Mouse (Mus musculus) forebrain, postnatal 0 days (tissue): ENCODE results near the gene Zscan2. TPM values are rescaled to one million over a fixed set of nuclear protein-coding genes. Genes with fewer than 3 reads are reported as not detected.

Source experiments
- ATAC-seq: fragments of 200-750 bp; cut with Nextera tagmentation; 2 replicates; pipeline ENCODE4 v1.8.0; 2017; ENCODE audit warnings: mild to moderate bottlenecking, moderate library complexity
- DNase-seq: peaks from one replicate; pipeline ENCODE4 v3.0.0-alpha.2; 2015
- H3K27ac ChIP-seq: fragments of 300-500 bp; sonication (generic); 2 replicates; pipeline ENCODE4 v1.5.1; 2014; ENCODE audit warnings: low read depth, mild to moderate bottlenecking, antibody characterized with exemption, low read length, moderate library complexity, mixed read lengths
- H3K27me3 ChIP-seq: fragments of 300-500 bp; sonication (generic); 2 replicates; pipeline ENCODE4 v1.6.1; 2014; ENCODE audit warnings: mild to moderate bottlenecking, low read length, mixed read lengths; ENCODE audit not compliant: insufficient read depth
- H3K36me3 ChIP-seq: fragments of 300-500 bp; sonication (generic); 2 replicates; pipeline ENCODE4 v1.6.1; 2014; ENCODE audit warnings: mild to moderate bottlenecking, moderate library complexity; ENCODE audit not compliant: insufficient read depth
- H3K4me1 ChIP-seq: fragments of 300-500 bp; sonication (generic); 2 replicates; pipeline ENCODE4 v1.6.1; 2014; ENCODE audit warnings: antibody characterized with exemption; ENCODE audit not compliant: insufficient read depth
- H3K4me2 ChIP-seq: fragments of 300-500 bp; sonication (generic); 2 replicates; pipeline ENCODE4 v1.6.1; 2014; ENCODE audit warnings: low read depth, mild to moderate bottlenecking, moderate library complexity
- H3K4me3 ChIP-seq: fragments of 300-500 bp; sonication (generic); 2 replicates; pipeline ENCODE4 v1.5.1; 2014; ENCODE audit warnings: low read depth, low read length, mixed read lengths
- H3K9ac ChIP-seq: fragments of 300-500 bp; sonication (generic); 2 replicates; pipeline ENCODE4 v1.6.1; 2014; ENCODE audit warnings: mild to moderate bottlenecking
- H3K9me3 ChIP-seq: fragments of 300-500 bp; sonication (generic); 2 replicates; pipeline ENCODE4 v1.6.1; 2016; ENCODE audit warnings: low read length
- CTCF ChIP-seq: sonication (generic); IDR thresholded peaks from 2 replicates; pipeline ENCODE4 v1.5.1; 2016; ENCODE audit warnings: antibody characterized with exemption, control low read depth, low read depth
- WGBS: fragments of 180-500 bp; shearing (Covaris S2); extraction: QIAGEN DNeasy Blood & Tissue Kit; methylation state at CpG from one replicate; pipeline ENCODE4 v1.1.7; 2014; 5-methylcytosine and 5-hydroxymethylcytosine counted together
- polyA plus RNA-seq: library from polyadenylated mRNA; unstranded; fragments of >200 nt; fragmentation: Nextera tagmentation; extraction: Ambion mirVana; gene quantifications from 2 replicates; pipeline ENCODE4 v1.2.1, GENCODE M21; 2015
- total RNA-seq: library from RNA; depleted of rRNA; stranded (reverse); fragments of >200 nt; gene quantifications from 2 replicates; pipeline ENCODE4 v1.2.3, GENCODE M21; 2014

Zscan2 gene
- total and polyA plus RNA-seq, 2 experiments from 2014 or later = 3.3 to 38.3 TPM

GRCm38 (mm10) chr7:80875727-80876126, 15.0 kb downstream of the Zscan2 start:
- ATAC-seq (peak; percentile 23; the same call in 1 of the 2 replicates), DNase-seq (peak; percentile 24)
- 0 out of 2 replicates have a peak, but pooled peaks have one; percentile 25 for TF ChIP-seq CTCF
- no peaks in the 10 kb centered on the region for H3K27me3 ChIP-seq
- H3K27ac ChIP-seq = no peak overlapping the region
- H3K4me3 ChIP-seq = no peak overlapping the region
- H3K4me2 ChIP-seq = no peak overlapping the region
- no peaks in the 10 kb centered on the region for H3K4me1 ChIP-seq
- peaks cover 54% of the 10 kb centered on the region for H3K36me3 ChIP-seq
- no peaks in the 10 kb centered on the region for H3K9me3 ChIP-seq
- WGBS = 33% methylated on average over 37 of the region's 37 CpGs
- H3K9ac ChIP-seq = no peak overlapping the region

- no peaks in the 10 kb centered on the region for H3K4me1 ChIP-seq
- 0 out of 2 replicates have a peak, but pooled peaks cover 2% of the 10 kb centered on the region for H3K36me3 ChIP-seq
- DNase-seq (peak; percentile 90), ATAC-seq (peak; percentile 98)
- H3K27me3 ChIP-seq = no peaks in the 10 kb centered on the region
- no peak overlapping the region for H3K27ac ChIP-seq
- TF ChIP-seq CTCF = peak; percentile 75
- H3K4me2 ChIP-seq = peak overlapping the region; percentile 51
- no peak overlapping the region for H3K9ac ChIP-seq
- 23% methylated on average over 14 of the region's 14 CpGs for WGBS
- H3K9me3 ChIP-seq = no peaks in the 10 kb centered on the region
- H3K4me3 ChIP-seq = peak overlapping the region; percentile 23
Measured at GRCm38 (mm10) chr7:80882830-80883505, 22.2 kb downstream of the Zscan2 start.

GRCm38 (mm10) chr7:80885666-80886065, 24.9 kb downstream of the Zscan2 start:
- ATAC-seq = no peak
- TF ChIP-seq CTCF = peak; percentile 48
- DNase-seq = no peak
- H3K9me3 ChIP-seq = no peaks in the 10 kb centered on the region
- H3K27me3 ChIP-seq = no peaks in the 10 kb centered on the region
- H3K4me3 ChIP-seq = no peak overlapping the region
- H3K36me3 ChIP-seq = peaks cover 6% of the 10 kb centered on the region
- 9% methylated on average over 1 of the region's 1 CpGs for WGBS
- H3K27ac ChIP-seq = no peak overlapping the region
- H3K4me1 ChIP-seq = no peaks in the 10 kb centered on the region
- H3K4me2 ChIP-seq = no peak overlapping the region
- H3K9ac ChIP-seq = no peak overlapping the region

GRCm38 (mm10) chr7:80888595-80888994, 27.9 kb downstream of the Zscan2 start:
- H3K4me2 ChIP-seq = no peak overlapping the region
- no peaks in the 10 kb centered on the region for H3K9me3 ChIP-seq
- 69% methylated on average over 7 of the region's 7 CpGs for WGBS
- ATAC-seq (peak; percentile 32), DNase-seq (peak; percentile 20)
- 0 out of 2 replicates have a peak, but pooled peaks have one; percentile 1 for TF ChIP-seq CTCF
- no peaks in the 10 kb centered on the region for H3K27me3 ChIP-seq
- H3K36me3 ChIP-seq = peaks cover 35% of the 10 kb centered on the region
- H3K4me3 ChIP-seq = no peak overlapping the region
- peak overlapping the region; percentile 62 for H3K27ac ChIP-seq
- no peak overlapping the region for H3K9ac ChIP-seq
- no peaks in the 10 kb centered on the region for H3K4me1 ChIP-seq

- WGBS = 40% methylated on average over 9 of the region's 9 CpGs
- no peak overlapping the region for H3K9ac ChIP-seq
- no peak overlapping the region for H3K4me3 ChIP-seq
- no peaks in the 10 kb centered on the region for H3K4me1 ChIP-seq
- H3K27me3 ChIP-seq = no peaks in the 10 kb centered on the region
- peak overlapping the region; percentile 62 for H3K27ac ChIP-seq
- peak; percentile 72 for DNase-seq
- peak; percentile 81 for ATAC-seq
- H3K36me3 ChIP-seq = peaks cover 40% of the 10 kb centered on the region
- H3K4me2 ChIP-seq = no peak overlapping the region
- H3K9me3 ChIP-seq = no peaks in the 10 kb centered on the region
- TF ChIP-seq CTCF = no peak
Measured at GRCm38 (mm10) chr7:80889021-80889511, 28.3 kb downstream of the Zscan2 start.

- DNase-seq = no peak
- no peak for TF ChIP-seq CTCF
- no peak overlapping the region for H3K4me3 ChIP-seq
- peak overlapping the region; percentile 62 for H3K27ac ChIP-seq
- ATAC-seq = no peak
- no peaks in the 10 kb centered on the region for H3K9me3 ChIP-seq
- no peaks in the 10 kb centered on the region for H3K27me3 ChIP-seq
- 83% methylated on average over 13 of the region's 13 CpGs for WGBS
- H3K9ac ChIP-seq = no peak overlapping the region
- no peaks in the 10 kb centered on the region for H3K4me1 ChIP-seq
- no peak overlapping the region for H3K4me2 ChIP-seq
- peaks cover 46% of the 10 kb centered on the region for H3K36me3 ChIP-seq
Measured at GRCm38 (mm10) chr7:80889841-80890241, 29.1 kb downstream of the Zscan2 start.

GRCm38 (mm10) chr7:80893086-80893752, 32.5 kb downstream of the Zscan2 start:
- H3K27me3 ChIP-seq = no peaks in the 10 kb centered on the region
- WGBS = 94% methylated on average over 15 of the region's 15 CpGs
- no peak for TF ChIP-seq CTCF
- H3K4me3 ChIP-seq = no peak overlapping the region
- H3K9me3 ChIP-seq = no peaks in the 10 kb centered on the region
- H3K9ac ChIP-seq = no peak overlapping the region
- H3K27ac ChIP-seq = 0 out of 2 replicates have a peak overlapping the region, but pooled peaks have one; percentile 9
- peaks cover 70% of the 10 kb centered on the region for H3K36me3 ChIP-seq
- no peak for ATAC-seq
- DNase-seq = no peak
- H3K4me1 ChIP-seq = no peaks in the 10 kb centered on the region
- no peak overlapping the region for H3K4me2 ChIP-seq
